Mouse (Mus musculus): ENCODE data around the gene Meis3. TPM values are rescaled to one million over a fixed set of nuclear protein-coding genes. Genes with fewer than 3 reads are reported as not detected.

Meis3 gene
- polyA plus RNA-seq, 1 experiment: 21.9 TPM

- no peak overlapping the region for H3K27ac ChIP-seq (ENCODE audit: insufficient read depth, low read length)
- no peak for TF ChIP-seq POLR2A (IDR thresholded peaks at IDR 0.05; ENCODE audit: low read depth, low read length)
- TF ChIP-seq CTCF (IDR thresholded peaks at IDR 0.05; ENCODE audit: extremely low read depth, insufficient read depth, insufficient read length, insufficient replicate concordance): no peak
- H3K27me3 ChIP-seq (ENCODE audit: control insufficient read depth, insufficient read depth, low read length): no peaks in the 10 kb centered on the region
- H3K36me3 ChIP-seq (ENCODE audit: control insufficient read depth, insufficient read depth, low read length): no peaks in the 10 kb centered on the region
- no peaks in the 10 kb centered on the region for H3K4me1 ChIP-seq (ENCODE audit: control insufficient read depth, insufficient read depth, insufficient read length)
- no peak for DNase-seq (ENCODE audit: low read depth in 1 of 2, low spot score in 2 of 2)
- no peak overlapping the region for H3K4me3 ChIP-seq (ENCODE audit: extremely low read depth, insufficient read depth, insufficient read length)
- WGBS: 75% methylated on average over 5 of the region's 5 CpGs
These were observed 55.0 kb downstream of the Meis3 start for GRCm38 (mm10) chr7:16229869-16230268.

Other genes starting within 250 kb of the Meis3 start
- 147 and 203 TPM in 2 replicates for gene Nop53, start 229.0 kb upstream of the Meis3 start, polyA plus RNA-seq (2012; rRNA removed)
- gene Ehd2, start 207.5 kb upstream of the Meis3 start, polyA plus RNA-seq (2012; rRNA removed): 17.2 and 19.5 TPM in 2 replicates
- 40.4 and 50.6 TPM in 2 replicates for gene Bicra, start 127.2 kb upstream of the Meis3 start, polyA plus RNA-seq (2012; rRNA removed)
- 0.02 and 0.05 TPM in 2 replicates for gene Zfp541, start 113.3 kb upstream of the Meis3 start, polyA plus RNA-seq (2012; rRNA removed)
- gene Napa, start 76.6 kb upstream of the Meis3 start, polyA plus RNA-seq (2012; rRNA removed): 150 and 151 TPM in 2 replicates
- gene Kptn, start 55.2 kb upstream of the Meis3 start, polyA plus RNA-seq (2012; rRNA removed): 23.2 and 25.8 TPM in 2 replicates
- 1.2 and 2.5 TPM in 2 replicates for gene Slc8a2, start 45.3 kb upstream of the Meis3 start, polyA plus RNA-seq (2012; rRNA removed)
- gene Dhx34, start 46.9 kb downstream of the Meis3 start, polyA plus RNA-seq (2012; rRNA removed): 49.3 and 63.1 TPM in 2 replicates
- gene C5ar2, start 69.1 kb downstream of the Meis3 start, polyA plus RNA-seq (2012; rRNA removed): 1.8 and 4.0 TPM in 2 replicates
- gene C5ar1, start 84.5 kb downstream of the Meis3 start, polyA plus RNA-seq (2012; rRNA removed): 7.5 and 11.0 TPM in 2 replicates
- 33.7 and 53.6 TPM in 2 replicates for gene Inafm1, start 98.5 kb downstream of the Meis3 start, polyA plus RNA-seq (2012; rRNA removed)
- 32.4 and 33.3 TPM in 2 replicates for gene Ccdc9, start 111.7 kb downstream of the Meis3 start, polyA plus RNA-seq (2012; rRNA removed)
- 22.9 and 45.7 TPM in 2 replicates for gene Bbc3, start 133.3 kb downstream of the Meis3 start, polyA plus RNA-seq (2012; rRNA removed)
- gene Sae1, start 212.7 kb downstream of the Meis3 start, polyA plus RNA-seq (2012; rRNA removed): 16.7 and 20.7 TPM in 2 replicates
- 47.2 and 57.2 TPM in 2 replicates for gene Zc3h4, start 225.8 kb downstream of the Meis3 start, polyA plus RNA-seq (2012; rRNA removed)

Measured in spleen, adult 2 months (tissue).